Mouse (Mus musculus): ENCODE measurements around the gene Olfr224. TPM values are rescaled to one million over a fixed set of nuclear protein-coding genes. Genes with fewer than 3 reads are reported as not detected.

The Olfr224 gene
- polyA plus RNA-seq, 1 experiment from 2014 or later: 0.07 TPM

GRCm38 (mm10) chr11:58604688-58605087 lies 34.3 kb upstream of the Olfr224 start:
- H3K36me3 ChIP-seq (ENCODE audit: control insufficient read depth, insufficient read depth): no peaks in the 10 kb centered on the region
- no peaks in the 10 kb centered on the region for H3K4me1 ChIP-seq (ENCODE audit: control insufficient read depth, insufficient read depth, low read length)
- H3K27ac ChIP-seq (ENCODE audit: low read length): no peak overlapping the region
- H3K4me3 ChIP-seq (ENCODE audit: low read length): no peak overlapping the region
- H3K4me2 ChIP-seq (ENCODE audit: low read depth, low read length): no peak overlapping the region
- H3K27me3 ChIP-seq (ENCODE audit: control insufficient read depth, insufficient read depth, low read length): no peaks in the 10 kb centered on the region
- no peak for ATAC-seq (replicated peaks; ENCODE audit: extremely low read depth, insufficient read depth, low FRiP score)
- H3K9ac ChIP-seq (ENCODE audit: low read length): no peak overlapping the region
- WGBS: 51% methylated on average over 2 of the region's 2 CpGs
- H3K9me3 ChIP-seq (replicated peaks; ENCODE audit: control insufficient read depth, low read length): no peaks in the 10 kb centered on the region

- Histone ChIP-seq H3K9ac (ENCODE audit: low read length) (no peak overlapping the region), H3K4me3 (ENCODE audit: low read length) (no peak overlapping the region), H3K27me3 (ENCODE audit: control insufficient read depth, insufficient read depth, low read length) (no peaks in the 10 kb centered on the region), H3K9me3 (replicated peaks; ENCODE audit: control insufficient read depth, low read length) (no peaks in the 10 kb centered on the region), H3K27ac (ENCODE audit: low read length) (no peak overlapping the region), H3K4me1 (ENCODE audit: control insufficient read depth, insufficient read depth, low read length) (no peaks in the 10 kb centered on the region), H3K4me2 (ENCODE audit: low read depth, low read length) (no peak overlapping the region), H3K36me3 (ENCODE audit: control insufficient read depth, insufficient read depth) (no peaks in the 10 kb centered on the region)
- ATAC-seq (replicated peaks; ENCODE audit: extremely low read depth, insufficient read depth, low FRiP score): no peak
- WGBS: 74% methylated on average over 6 of the region's 6 CpGs
Observed at GRCm38 (mm10) chr11:58602800-58603560, 32.6 kb upstream of the Olfr224 start.

GRCm38 (mm10) chr11:58602062-58602461 lies 31.7 kb upstream of the Olfr224 start:
- no peak for ATAC-seq (replicated peaks; ENCODE audit: extremely low read depth, insufficient read depth, low FRiP score)
- Histone ChIP-seq H3K4me3 (ENCODE audit: low read length) (no peak overlapping the region), H3K4me1 (ENCODE audit: control insufficient read depth, insufficient read depth, low read length) (no peaks in the 10 kb centered on the region), H3K36me3 (ENCODE audit: control insufficient read depth, insufficient read depth) (no peaks in the 10 kb centered on the region), H3K27me3 (ENCODE audit: control insufficient read depth, insufficient read depth, low read length) (no peaks in the 10 kb centered on the region), H3K27ac (ENCODE audit: low read length) (no peak overlapping the region), H3K9me3 (replicated peaks; ENCODE audit: control insufficient read depth, low read length) (no peaks in the 10 kb centered on the region), H3K9ac (ENCODE audit: low read length) (no peak overlapping the region), H3K4me2 (ENCODE audit: low read depth, low read length) (no peak overlapping the region)

- Histone ChIP-seq H3K9me3 (replicated peaks; ENCODE audit: control insufficient read depth, low read length) (no peaks in the 10 kb centered on the region), H3K4me3 (ENCODE audit: low read length) (no peak overlapping the region), H3K36me3 (ENCODE audit: control insufficient read depth, insufficient read depth) (no peaks in the 10 kb centered on the region), H3K4me2 (ENCODE audit: low read depth, low read length) (no peak overlapping the region), H3K9ac (ENCODE audit: low read length) (no peak overlapping the region), H3K27ac (ENCODE audit: low read length) (no peak overlapping the region), H3K4me1 (ENCODE audit: control insufficient read depth, insufficient read depth, low read length) (no peaks in the 10 kb centered on the region), H3K27me3 (ENCODE audit: control insufficient read depth, insufficient read depth, low read length) (no peaks in the 10 kb centered on the region)
- ATAC-seq (replicated peaks; ENCODE audit: extremely low read depth, insufficient read depth, low FRiP score): no peak
- 75% methylated on average over 13 of the region's 13 CpGs for WGBS
Observed at GRCm38 (mm10) chr11:58597837-58598236, 27.5 kb upstream of the Olfr224 start.

- H3K36me3 ChIP-seq (ENCODE audit: control insufficient read depth, insufficient read depth): no peaks in the 10 kb centered on the region
- H3K4me1 ChIP-seq (ENCODE audit: control insufficient read depth, insufficient read depth, low read length): no peaks in the 10 kb centered on the region
- 75% methylated on average over 6 of the region's 6 CpGs for WGBS
- H3K9ac ChIP-seq (ENCODE audit: low read length): no peak within 1 kb of the TSS
- H3K9me3 ChIP-seq (replicated peaks; ENCODE audit: control insufficient read depth, low read length): no peaks in the 10 kb centered on the region
- no peak within 1 kb of the TSS for H3K4me3 ChIP-seq (ENCODE audit: low read length)
- no peak within 1 kb of the TSS for H3K4me2 ChIP-seq (ENCODE audit: low read depth, low read length)
- H3K27me3 ChIP-seq (ENCODE audit: control insufficient read depth, insufficient read depth, low read length): no peaks in the 10 kb centered on the region
- ATAC-seq (replicated peaks; ENCODE audit: extremely low read depth, insufficient read depth, low FRiP score): no peak
- no peak within 1 kb of the TSS for H3K27ac ChIP-seq (ENCODE audit: low read length)
Observed at GRCm38 (mm10) chr11:58594814-58595213, 24.5 kb upstream of the Olfr224 start, which contains the start of gene Olfr324. Gene Olfr324 (plus strand): TSS chr11:58595114.

- no peak for ATAC-seq (replicated peaks; ENCODE audit: extremely low read depth, insufficient read depth, low FRiP score)
- Histone ChIP-seq H3K9me3 (replicated peaks; ENCODE audit: control insufficient read depth, low read length) (no peaks in the 10 kb centered on the region), H3K4me1 (ENCODE audit: control insufficient read depth, insufficient read depth, low read length) (no peaks in the 10 kb centered on the region), H3K36me3 (ENCODE audit: control insufficient read depth, insufficient read depth) (no peaks in the 10 kb centered on the region), H3K4me3 (ENCODE audit: low read length) (no peak overlapping the region), H3K27me3 (ENCODE audit: control insufficient read depth, insufficient read depth, low read length) (no peaks in the 10 kb centered on the region), H3K27ac (ENCODE audit: low read length) (no peak overlapping the region), H3K4me2 (ENCODE audit: low read depth, low read length) (no peak overlapping the region), H3K9ac (ENCODE audit: low read length) (no peak overlapping the region)
- WGBS: 59% methylated on average over 3 of the region's 3 CpGs
Observed at GRCm38 (mm10) chr11:58588620-58589250, 18.4 kb upstream of the Olfr224 start.

- no peak overlapping the region for H3K9ac ChIP-seq (ENCODE audit: low read length)
- no peaks in the 10 kb centered on the region for H3K9me3 ChIP-seq (replicated peaks; ENCODE audit: control insufficient read depth, low read length)
- no peak overlapping the region for H3K27ac ChIP-seq (ENCODE audit: low read length)
- no peaks in the 10 kb centered on the region for H3K36me3 ChIP-seq (ENCODE audit: control insufficient read depth, insufficient read depth)
- H3K4me2 ChIP-seq (ENCODE audit: low read depth, low read length): no peak overlapping the region
- 62% methylated on average over 7 of the region's 7 CpGs for WGBS
- H3K4me3 ChIP-seq (ENCODE audit: low read length): no peak overlapping the region
- no peaks in the 10 kb centered on the region for H3K4me1 ChIP-seq (ENCODE audit: control insufficient read depth, insufficient read depth, low read length)
- ATAC-seq (replicated peaks; ENCODE audit: extremely low read depth, insufficient read depth, low FRiP score): no peak
- no peaks in the 10 kb centered on the region for H3K27me3 ChIP-seq (ENCODE audit: control insufficient read depth, insufficient read depth, low read length)
Observed at GRCm38 (mm10) chr11:58587898-58588348, 17.6 kb upstream of the Olfr224 start.

- Histone ChIP-seq H3K9me3 (replicated peaks; ENCODE audit: control insufficient read depth, low read length) (no peaks in the 10 kb centered on the region), H3K36me3 (ENCODE audit: control insufficient read depth, insufficient read depth) (no peaks in the 10 kb centered on the region), H3K4me2 (ENCODE audit: low read depth, low read length) (no peak overlapping the region), H3K4me3 (ENCODE audit: low read length) (no peak overlapping the region), H3K9ac (ENCODE audit: low read length) (no peak overlapping the region), H3K4me1 (ENCODE audit: control insufficient read depth, insufficient read depth, low read length) (no peaks in the 10 kb centered on the region), H3K27ac (ENCODE audit: low read length) (no peak overlapping the region), H3K27me3 (ENCODE audit: control insufficient read depth, insufficient read depth, low read length) (no peaks in the 10 kb centered on the region)
- WGBS: 62% methylated on average over 8 of the region's 8 CpGs
- ATAC-seq (replicated peaks; ENCODE audit: extremely low read depth, insufficient read depth, low FRiP score): no peak
Observed at GRCm38 (mm10) chr11:58578636-58579035, 8.3 kb upstream of the Olfr224 start.

GRCm38 (mm10) chr11:58577430-58577829 lies 7.1 kb upstream of the Olfr224 start, which contains the start of gene Olfr325:
Gene Olfr325 (plus strand): TSS chr11:58577730.
- Histone ChIP-seq H3K27me3 (ENCODE audit: control insufficient read depth, insufficient read depth, low read length) (no peaks in the 10 kb centered on the region), H3K9ac (ENCODE audit: low read length) (no peak within 1 kb of the TSS), H3K4me1 (ENCODE audit: control insufficient read depth, insufficient read depth, low read length) (no peaks in the 10 kb centered on the region), H3K27ac (ENCODE audit: low read length) (no peak within 1 kb of the TSS), H3K4me3 (ENCODE audit: low read length) (no peak within 1 kb of the TSS), H3K36me3 (ENCODE audit: control insufficient read depth, insufficient read depth) (no peaks in the 10 kb centered on the region), H3K9me3 (replicated peaks; ENCODE audit: control insufficient read depth, low read length) (no peaks in the 10 kb centered on the region), H3K4me2 (ENCODE audit: low read depth, low read length) (no peak within 1 kb of the TSS)
- WGBS: 68% methylated on average over 1 of the region's 1 CpGs
- ATAC-seq (replicated peaks; ENCODE audit: extremely low read depth, insufficient read depth, low FRiP score): no peak

Data from heart, embryonic 16.5 days (tissue).